Mouse (Mus musculus): ENCODE results near the gene Ttyh2.

Ttyh2 gene

GRCm38 (mm10) chr11:114675341-114675825, at the start of gene Ttyh2:
Gene Ttyh2 (plus strand): TSS chr11:114675431.
- DNase-seq (ENCODE audit: low spot score): no peak

- DNase-seq (ENCODE audit: low spot score): no peak
Measured at GRCm38 (mm10) chr11:114626071-114626690, 49.0 kb upstream of the Ttyh2 start.

DNA sequence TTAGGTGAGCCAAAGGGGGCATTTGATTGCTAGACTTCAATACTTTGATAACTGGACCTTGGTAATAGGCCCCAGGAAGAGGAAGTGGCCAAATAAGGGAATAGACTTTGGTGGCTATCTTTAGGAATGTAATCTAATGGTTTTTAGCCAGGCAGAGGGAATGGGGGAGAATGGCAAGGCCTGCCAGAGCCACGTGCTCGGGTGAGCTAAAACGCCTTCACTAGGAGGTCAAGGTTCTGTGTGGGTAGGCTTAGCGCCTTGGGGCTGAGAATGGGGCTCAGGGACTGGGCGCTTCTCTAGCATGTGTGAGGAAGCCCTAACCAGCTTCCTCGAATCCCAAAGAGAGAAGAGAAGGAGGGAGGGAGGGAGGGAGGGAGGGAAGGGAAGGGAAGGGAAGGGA, 48.2 kb upstream of the Ttyh2 start:
- DNase-seq (ENCODE audit: low spot score): no peak

- no peak for DNase-seq (ENCODE audit: low spot score)
Measured at GRCm38 (mm10) chr11:114628032-114628431, 47.2 kb upstream of the Ttyh2 start.

- no peak for DNase-seq (ENCODE audit: low spot score)
Measured at GRCm38 (mm10) chr11:114630044-114630443, 45.2 kb upstream of the Ttyh2 start.

GRCm38 (mm10) chr11:114632266-114632665, 43.0 kb upstream of the Ttyh2 start:
- no peak for DNase-seq (ENCODE audit: low spot score)

GRCm38 (mm10) chr11:114636292-114636691, 38.9 kb upstream of the Ttyh2 start:
- DNase-seq (ENCODE audit: low spot score): peak; percentile 73

DNA sequence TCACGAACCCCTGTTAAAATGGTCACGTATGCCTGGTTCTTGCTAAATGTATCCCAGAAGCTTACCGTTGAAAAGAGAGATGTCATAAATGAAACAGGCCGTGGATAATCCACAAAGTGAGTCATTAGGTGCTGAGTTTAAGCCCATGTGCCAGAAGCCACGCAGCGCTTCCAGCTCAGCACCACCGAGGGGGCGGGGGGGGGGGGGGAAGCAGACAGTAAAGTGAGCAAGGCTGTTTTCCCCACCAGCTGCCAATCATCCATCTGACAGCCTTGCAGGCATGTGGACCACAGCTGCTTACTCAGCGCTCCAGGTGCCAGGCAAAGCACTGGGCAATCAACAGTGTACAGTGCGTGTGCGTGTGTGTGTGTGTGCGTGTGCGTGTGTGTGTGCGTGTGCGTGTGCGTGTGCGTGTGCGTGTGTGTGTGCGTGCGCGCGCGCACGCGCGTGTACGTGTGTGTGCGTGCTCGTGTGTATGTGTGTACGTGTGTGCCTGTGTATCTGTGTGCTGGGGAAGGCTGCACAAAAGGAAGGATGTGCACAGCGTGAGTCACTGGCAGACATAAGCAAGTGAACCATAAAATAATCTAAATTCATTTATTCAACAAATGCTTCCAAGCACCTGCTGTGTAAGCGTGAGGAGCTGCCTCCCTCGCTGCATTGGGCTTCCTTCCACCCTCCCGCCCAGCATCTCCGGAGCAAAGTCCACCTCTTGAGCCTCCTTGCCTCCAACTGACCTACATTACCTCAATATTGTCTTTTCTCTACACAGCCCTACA, 38.3 kb upstream of the Ttyh2 start:
- no peak for DNase-seq (ENCODE audit: low spot score)

- DNase-seq (ENCODE audit: low spot score): no peak
Measured at GRCm38 (mm10) chr11:114638647-114639290, 36.5 kb upstream of the Ttyh2 start.

DNA sequence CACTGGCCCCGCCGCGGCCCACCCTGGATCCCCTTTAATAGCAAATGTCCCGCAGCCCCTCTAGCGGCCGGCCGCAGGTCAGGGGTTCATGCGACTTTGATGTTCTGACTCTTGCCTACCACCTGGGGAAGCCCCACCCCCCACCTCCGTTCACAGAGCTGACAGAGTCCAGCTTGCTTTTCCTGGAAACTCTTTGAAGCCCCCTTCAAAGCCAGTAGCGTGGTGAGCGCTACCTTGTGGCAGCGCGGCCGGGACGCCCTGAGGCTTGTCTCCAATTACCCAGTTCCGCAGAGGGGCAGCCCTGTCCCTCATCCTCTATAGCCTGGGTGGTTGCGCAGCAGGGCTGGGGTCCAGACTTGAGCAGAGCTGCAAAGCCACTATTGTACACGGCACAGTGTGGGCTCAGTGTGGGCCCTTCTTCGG, 35.5 kb upstream of the Ttyh2 start:
- no peak for DNase-seq (ENCODE audit: low spot score)

DNA sequence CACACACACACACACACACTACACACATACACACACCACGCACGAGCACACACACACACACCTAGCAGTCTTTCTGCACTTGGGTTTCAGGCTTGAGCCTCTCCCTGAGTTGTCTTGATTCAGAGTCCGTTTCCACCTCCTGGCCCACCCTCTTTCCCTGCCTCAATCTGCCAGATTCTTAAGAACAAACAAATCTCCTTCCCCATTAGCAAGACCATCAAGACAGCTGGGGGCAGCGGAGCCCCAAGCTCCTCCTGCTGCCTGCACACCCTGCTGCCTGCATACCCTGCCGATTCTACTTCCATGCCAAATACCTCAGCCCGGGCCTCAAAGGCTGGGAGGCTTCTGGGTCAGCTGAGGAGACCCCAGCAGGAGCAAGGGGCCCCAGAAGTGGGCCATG, 34.6 kb upstream of the Ttyh2 start:
- no peak for DNase-seq (ENCODE audit: low spot score)

DNA sequence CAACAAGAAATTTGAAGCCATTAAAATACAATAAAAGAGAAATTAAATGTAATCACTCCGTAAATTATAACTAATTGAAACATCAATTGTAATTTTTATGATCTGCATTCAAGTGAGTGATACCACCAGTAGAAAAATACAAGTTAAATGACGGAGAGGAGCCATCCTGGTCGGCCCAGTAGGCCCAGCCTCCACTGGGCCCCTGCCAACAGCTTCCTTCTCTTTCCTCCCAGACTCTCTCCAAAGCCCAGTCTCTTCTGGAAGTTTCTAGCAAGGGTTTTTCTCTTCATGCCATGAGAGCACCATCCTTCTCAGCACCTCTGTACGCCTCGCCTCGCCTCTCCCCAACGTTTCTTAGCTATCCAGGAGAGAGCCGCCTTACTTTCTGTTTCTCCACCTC, 34.1 kb upstream of the Ttyh2 start:
- DNase-seq (ENCODE audit: low spot score): no peak

- DNase-seq (ENCODE audit: low spot score): no peak
Measured at GRCm38 (mm10) chr11:114642184-114642583, 33.0 kb upstream of the Ttyh2 start.

DNA sequence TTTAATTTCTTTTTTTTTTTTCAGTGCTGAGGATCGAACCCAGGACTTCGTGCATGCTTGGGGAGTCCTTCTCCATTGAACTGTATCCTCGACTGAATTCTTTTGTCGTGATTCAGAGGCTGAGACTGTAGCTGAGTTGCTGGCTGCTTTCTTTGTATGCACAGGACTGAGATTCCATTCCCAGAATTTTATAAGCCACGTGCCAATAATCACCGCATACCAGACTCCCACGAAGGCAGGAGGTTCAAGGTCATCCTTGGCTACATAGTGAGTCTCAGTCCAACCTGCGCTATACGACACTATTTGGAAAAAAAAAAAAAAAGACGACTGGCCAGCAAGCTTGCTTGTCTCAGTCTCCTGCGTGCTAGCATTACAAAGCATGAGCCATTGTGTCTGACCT, 32.3 kb upstream of the Ttyh2 start:
- no peak for DNase-seq (ENCODE audit: low spot score)

- no peak for DNase-seq (ENCODE audit: low spot score)
Measured at GRCm38 (mm10) chr11:114644122-114644521, 31.1 kb upstream of the Ttyh2 start.

- DNase-seq (ENCODE audit: low spot score): no peak
Measured at GRCm38 (mm10) chr11:114649510-114649909, 25.7 kb upstream of the Ttyh2 start.

DNA sequence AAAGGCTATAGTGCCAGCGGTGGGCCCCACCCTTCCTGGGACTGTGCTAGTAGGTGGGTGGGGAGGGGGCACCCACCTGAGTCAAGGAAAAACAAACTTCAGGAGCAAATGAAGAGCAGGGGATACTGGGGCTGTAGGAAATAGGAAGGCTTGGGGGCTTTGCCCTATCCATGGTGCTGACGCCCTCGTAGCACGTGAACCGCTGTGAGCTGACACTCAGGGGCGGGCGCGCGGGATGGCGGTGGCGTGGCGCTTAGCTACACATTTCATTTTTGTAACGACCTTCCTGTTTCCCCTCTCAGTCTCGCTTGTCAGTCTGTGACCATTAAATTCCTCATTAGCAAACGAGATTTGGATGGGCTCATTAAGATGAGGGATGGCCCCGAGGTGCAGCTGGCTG, 22.7 kb upstream of the Ttyh2 start:
- DNase-seq (ENCODE audit: low spot score): no peak

DNA sequence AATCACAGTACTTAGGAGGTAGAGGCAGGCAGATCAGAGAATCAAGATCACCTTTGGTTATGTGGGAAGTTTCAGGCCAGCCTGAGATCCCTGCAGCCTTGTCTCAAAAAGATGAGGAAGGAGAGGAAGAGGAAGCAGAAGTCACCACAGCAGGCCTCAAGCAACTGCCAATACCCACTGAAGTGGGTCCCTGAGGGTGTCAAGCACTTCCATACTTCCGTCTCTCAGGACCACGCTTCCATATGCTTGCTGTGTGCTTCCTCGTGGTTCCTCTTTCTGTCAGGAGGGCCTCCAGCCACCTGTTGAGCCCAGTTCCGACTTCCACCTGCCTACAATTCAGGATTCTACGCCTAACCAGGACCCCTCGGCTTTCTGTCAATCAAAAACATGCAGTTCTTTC, 21.6 kb upstream of the Ttyh2 start:
- DNase-seq (ENCODE audit: low spot score): no peak

- DNase-seq (ENCODE audit: low spot score): no peak
Measured at GRCm38 (mm10) chr11:114654552-114654951, 20.7 kb upstream of the Ttyh2 start.

GRCm38 (mm10) chr11:114655350-114656008, 19.8 kb upstream of the Ttyh2 start:
- no peak for DNase-seq (ENCODE audit: low spot score)

- DNase-seq (ENCODE audit: low spot score): no peak
Measured at GRCm38 (mm10) chr11:114656994-114657644, 18.1 kb upstream of the Ttyh2 start.

GRCm38 (mm10) chr11:114657737-114658136, 17.5 kb upstream of the Ttyh2 start:
- no peak for DNase-seq (ENCODE audit: low spot score)

Data from ovary, postnatal 10 days (tissue).